Mouse (Mus musculus) heart, postnatal 0 days (tissue): ENCODE results near the gene L3mbtl3.

ENCODE experiments used
- CTCF ChIP-seq: IDR thresholded peaks from 2 replicates; pipeline ENCODE4 v1.5.1; 2016; ENCODE audit warnings: antibody characterized with exemption, control low read depth, low read depth
- EP300 ChIP-seq: IDR thresholded peaks from 2 replicates; pipeline ENCODE4 v1.6.1; 2016; ENCODE audit warnings: antibody characterized with exemption, low read depth

DNA sequence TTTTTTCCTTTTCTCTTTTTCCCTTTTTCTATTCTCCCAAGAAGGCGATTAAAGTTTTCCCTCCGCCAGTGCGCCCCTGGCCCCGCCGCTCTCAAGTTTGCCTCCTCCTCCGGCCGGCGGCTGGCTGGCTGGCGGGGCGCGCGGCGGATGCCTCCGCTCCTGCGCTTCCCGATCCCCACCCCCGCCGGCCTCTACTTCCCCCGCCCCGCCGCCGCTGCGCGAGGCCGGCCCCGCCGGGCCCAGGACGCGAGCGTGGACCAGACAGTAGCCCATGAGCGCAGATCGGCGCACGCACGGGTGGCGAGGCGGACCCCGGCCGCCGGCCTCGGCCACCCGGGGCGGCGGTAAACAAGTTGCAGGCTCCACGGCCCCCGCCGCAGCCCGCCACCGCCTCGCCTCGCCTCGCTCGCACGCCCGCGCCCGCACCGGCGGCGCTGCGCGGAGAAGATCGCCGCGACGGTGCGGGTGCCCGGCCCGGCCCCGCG, 1.8 kb downstream of the L3mbtl3 start:
- TF ChIP-seq CTCF (no peak), EP300 (no peak)
